Mouse (Mus musculus) urinary bladder, postnatal 10 days (tissue): ENCODE results near the gene Cds1.

ENCODE experiments used
- DNase-seq: peaks from one replicate; pipeline ENCODE4 v3.0.0; 2022; ENCODE audit warnings: low spot score

Cds1 gene

GRCm38 (mm10) chr5:101776528-101776927 lies 11.6 kb downstream of the Cds1 start:
- DNase-seq, result no peak

GRCm38 (mm10) chr5:101779376-101779863 lies 14.5 kb downstream of the Cds1 start:
- DNase-seq, result no peak

- DNase-seq, result no peak
These were observed 16.0 kb downstream of the Cds1 start for GRCm38 (mm10) chr5:101780918-101781317.

GRCm38 (mm10) chr5:101784328-101784727 lies 19.4 kb downstream of the Cds1 start:
- no peak for DNase-seq

- no peak for DNase-seq
These were observed 19.9 kb downstream of the Cds1 start for GRCm38 (mm10) chr5:101784787-101785186.

- DNase-seq, result no peak
These were observed 21.1 kb downstream of the Cds1 start for GRCm38 (mm10) chr5:101785921-101786614.

GRCm38 (mm10) chr5:101789770-101790169 lies 24.8 kb downstream of the Cds1 start:
- DNase-seq, result no peak

- no peak for DNase-seq
These were observed 25.6 kb downstream of the Cds1 start for GRCm38 (mm10) chr5:101790560-101790959.

- DNase-seq, result no peak
These were observed 27.7 kb downstream of the Cds1 start for GRCm38 (mm10) chr5:101792665-101793064.

- DNase-seq, result no peak
These were observed 37.0 kb downstream of the Cds1 start for GRCm38 (mm10) chr5:101801891-101802290.

GRCm38 (mm10) chr5:101802358-101803022 lies 37.6 kb downstream of the Cds1 start:
- no peak for DNase-seq

GRCm38 (mm10) chr5:101811296-101812169 lies 46.6 kb downstream of the Cds1 start:
- DNase-seq, result no peak

GRCm38 (mm10) chr5:101816822-101817221 lies 51.9 kb downstream of the Cds1 start:
- DNase-seq, result no peak

GRCm38 (mm10) chr5:101819216-101819615 lies 54.3 kb downstream of the Cds1 start:
- DNase-seq, result no peak

GRCm38 (mm10) chr5:101819844-101820243 lies 54.9 kb downstream of the Cds1 start:
- no peak for DNase-seq

- DNase-seq, result no peak
These were observed 56.1 kb downstream of the Cds1 start for GRCm38 (mm10) chr5:101821052-101821451.

GRCm38 (mm10) chr5:101821491-101822310 lies 56.8 kb downstream of the Cds1 start:
- DNase-seq, result no peak

- DNase-seq, result no peak
These were observed 57.4 kb downstream of the Cds1 start for GRCm38 (mm10) chr5:101822311-101822670.

GRCm38 (mm10) chr5:101825111-101825911 lies 60.4 kb downstream of the Cds1 start:
- no peak for DNase-seq

- DNase-seq, result no peak
These were observed 61.6 kb downstream of the Cds1 start for GRCm38 (mm10) chr5:101826531-101826970.

GRCm38 (mm10) chr5:101827477-101827876 lies 62.5 kb downstream of the Cds1 start:
- no peak for DNase-seq
